Mouse (Mus musculus) E14TG2a.4 (cell line): ENCODE results near the gene Rrbp1.

Experiments
- CTCF ChIP-seq: conservative IDR thresholded peaks from 2 replicates; pipeline ENCODE4 v1.5.1; 2014; ENCODE audit warnings: low read length
- POU5F1 ChIP-seq: IDR thresholded peaks from 2 replicates; pipeline ENCODE4 v1.6.1; 2014; ENCODE audit warnings: low read length, borderline replicate concordance

- TF ChIP-seq CTCF (no peak), POU5F1 (no peak)
Observed at GRCm38 (mm10) chr2:143932340-143932873, 78.7 kb downstream of the Rrbp1 start.
